ENCODE assay signal across 22 mouse cellular contexts in the genomic region with DNA sequence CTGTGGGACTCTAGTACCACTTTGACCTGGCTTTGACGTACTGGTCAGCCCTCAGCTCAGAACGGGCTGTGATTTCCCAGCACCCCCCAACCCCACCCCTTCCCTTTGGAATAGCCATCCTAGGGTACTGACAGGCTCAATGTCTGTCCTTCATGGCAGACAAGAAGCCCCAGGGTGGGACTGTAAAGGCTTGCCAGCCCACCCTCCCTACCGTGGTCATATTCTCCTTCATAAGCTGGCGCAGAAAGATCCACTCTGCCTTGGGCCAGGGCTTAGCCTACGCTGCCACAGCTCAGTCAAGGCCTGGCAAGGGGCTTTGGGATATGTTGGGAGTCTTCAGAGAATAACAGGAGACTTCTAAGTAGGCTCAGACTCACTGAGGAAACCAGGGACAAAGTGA. TPM values are rescaled to one million over a fixed set of nuclear protein-coding genes. Genes with fewer than 3 reads are reported as not detected.
DNase-seq lines count a peak whose midpoint lies in the region; ATAC-seq and TF ChIP-seq lines count a peak whose summit lies in the region.
"Had no signal": no experiment of that assay in that cellular context is flagged by ENCODE, and none has a peak within 500 bp of the region (broad histone marks: within the 10 kb centered on the region; RNA-seq: fewer than 3 reads in every experiment).

No protein-coding gene starts in this region.

- TF ChIP-seq POLR2A in lung, adult 2 months (IDR thresholded peaks at IDR 0.05; ENCODE audit: borderline replicate concordance, extremely low read depth, low read depth, low read length), result no peak

- H3K4me3 ChIP-seq in forebrain, embryonic 10.5 days, result no peak overlapping the region
- H3K4me3 ChIP-seq in forebrain, embryonic 16.5 days (replicated peaks; ENCODE audit: low read length), result no peak overlapping the region
- H3K4me3 ChIP-seq in kidney, embryonic 16.5 days (ENCODE audit: low read length), result no peak overlapping the region
- H3K4me3 ChIP-seq in limb, embryonic 13.5 days, result no peak overlapping the region
- no peak overlapping the region for H3K4me3 ChIP-seq in lung, adult 2 months (replicated peaks; ENCODE audit: extremely low read depth, low read depth, low read length)
- H3K4me3 ChIP-seq: embryonic facial prominence, embryonic 13.5 days; erythroblast, embryonic 14.5 days; forebrain, embryonic 13.5 days; heart, adult 2 months; heart, embryonic 13.5 days; hindbrain, embryonic 12.5 days; hindbrain, embryonic 15.5 days; intestine, embryonic 15.5 days had no signal

- no peak overlapping the region for H3K9ac ChIP-seq in forebrain, embryonic 16.5 days (replicated peaks; ENCODE audit: low read depth, low read length)
- no peak overlapping the region for H3K9ac ChIP-seq in kidney, embryonic 16.5 days (replicated peaks; ENCODE audit: low read length)
- H3K9ac ChIP-seq in limb, embryonic 13.5 days, result no peak overlapping the region
- H3K9ac ChIP-seq: embryonic facial prominence, embryonic 13.5 days; forebrain, embryonic 13.5 days; forebrain, postnatal 0 days; heart, embryonic 13.5 days; hindbrain, embryonic 12.5 days; hindbrain, embryonic 15.5 days; intestine, embryonic 15.5 days had no signal

- H3K9me3 ChIP-seq in forebrain, embryonic 10.5 days, result no peaks in the 10 kb centered on the region
- H3K9me3 ChIP-seq in forebrain, embryonic 16.5 days (ENCODE audit: control insufficient read depth, low read length), result no peaks in the 10 kb centered on the region
- H3K9me3 ChIP-seq in kidney, embryonic 16.5 days (ENCODE audit: low read length), result no peaks in the 10 kb centered on the region
- no peaks in the 10 kb centered on the region for H3K9me3 ChIP-seq in limb, embryonic 13.5 days
- H3K9me3 ChIP-seq: embryonic facial prominence, embryonic 10.5 days; embryonic facial prominence, embryonic 13.5 days; forebrain, embryonic 13.5 days; heart, embryonic 10.5 days; hindbrain, embryonic 15.5 days; intestine, embryonic 15.5 days had no signal

- H3K4me1 ChIP-seq in forebrain, embryonic 10.5 days, result peaks cover 24% of the 10 kb centered on the region
- no peaks in the 10 kb centered on the region for H3K4me1 ChIP-seq in forebrain, embryonic 16.5 days (replicated peaks; ENCODE audit: control insufficient read depth, insufficient read depth, low read length)
- peaks cover 30% of the 10 kb centered on the region for H3K4me1 ChIP-seq in kidney, embryonic 16.5 days (ENCODE audit: insufficient read depth, low read length)
- H3K4me1 ChIP-seq in limb, embryonic 13.5 days, result peaks cover 21% of the 10 kb centered on the region
- no peaks in the 10 kb centered on the region for H3K4me1 ChIP-seq in lung, adult 2 months (ENCODE audit: control insufficient read depth, insufficient read depth, low read length)

- peak overlapping the region; percentile 75; the same call in 1 of the 2 replicates for H3K27ac ChIP-seq in forebrain, embryonic 10.5 days
- H3K27ac ChIP-seq in forebrain, embryonic 16.5 days (ENCODE audit: low read length), result no peak overlapping the region
- no peak overlapping the region for H3K27ac ChIP-seq in kidney, embryonic 16.5 days (ENCODE audit: low read length)
- peak overlapping the region; percentile 53; the same call in 1 of the 2 replicates for H3K27ac ChIP-seq in limb, embryonic 13.5 days
- H3K27ac ChIP-seq: embryonic facial prominence, embryonic 13.5 days; forebrain, embryonic 13.5 days; heart, adult 2 months; heart, embryonic 10.5 days; heart, embryonic 13.5 days; hindbrain, embryonic 12.5 days; hindbrain, embryonic 15.5 days; intestine, embryonic 15.5 days had no signal

- 88% methylated on average over 5 of the region's 5 CpGs for WGBS in forebrain, embryonic 10.5 days
- WGBS in forebrain, embryonic 16.5 days, result 89% methylated on average over 5 of the region's 5 CpGs
- WGBS in kidney, embryonic 16.5 days, result 87% methylated on average over 5 of the region's 5 CpGs
- WGBS in limb, embryonic 13.5 days, result 84% methylated on average over 5 of the region's 5 CpGs
- 88% methylated on average over 5 of the region's 5 CpGs for WGBS in lung, adult 2 months

- H3K36me3 ChIP-seq in forebrain, embryonic 10.5 days (replicated peaks), result no peaks in the 10 kb centered on the region
- H3K36me3 ChIP-seq in forebrain, embryonic 16.5 days (ENCODE audit: control insufficient read depth, insufficient read depth), result no peaks in the 10 kb centered on the region
- no peaks in the 10 kb centered on the region for H3K36me3 ChIP-seq in kidney, embryonic 16.5 days (ENCODE audit: insufficient read depth, low read length)
- no peaks in the 10 kb centered on the region for H3K36me3 ChIP-seq in limb, embryonic 13.5 days
- H3K36me3 ChIP-seq: embryonic facial prominence, embryonic 10.5 days; embryonic facial prominence, embryonic 13.5 days; heart, embryonic 10.5 days; heart, embryonic 13.5 days; hindbrain, embryonic 12.5 days; hindbrain, embryonic 15.5 days; intestine, embryonic 15.5 days had no signal

- no peak for DNase-seq in forebrain, embryonic 10.5 days (ENCODE audit: extremely low spot score, low spot score)
- no peak for DNase-seq in kidney, adult 18-20 months
- no peak for DNase-seq in lung, adult 2 months
- DNase-seq: adrenal gland, adult 2 months; adrenal gland, postnatal 14 days; forebrain, postnatal 0 days had no signal

- no peak for ATAC-seq in forebrain, embryonic 16.5 days
- ATAC-seq in kidney, embryonic 16.5 days (ENCODE audit: low FRiP score, low TSS enrichment), result 0 out of 2 replicates have a peak, but pooled peaks have one; percentile 5
- ATAC-seq in limb, embryonic 13.5 days (ENCODE audit: low FRiP score, low read depth), result no peak
- ATAC-seq: CD4-positive, CD25-positive, alpha-beta regulatory T cell, adult 4 months; forebrain, embryonic 13.5 days; forebrain, postnatal 0 days; intestine, embryonic 15.5 days had no signal

- TF ChIP-seq CTCF in lung, adult 2 months (IDR thresholded peaks at IDR 0.05; ENCODE audit: insufficient read depth, low read length), result no peak

- peaks cover 18% of the 10 kb centered on the region for H3K27me3 ChIP-seq in forebrain, embryonic 10.5 days (ENCODE audit: poor library complexity, severe bottlenecking)
- H3K27me3 ChIP-seq in forebrain, embryonic 16.5 days (replicated peaks; ENCODE audit: control insufficient read depth, insufficient read depth, low read length), result no peaks in the 10 kb centered on the region
- H3K27me3 ChIP-seq in kidney, embryonic 16.5 days (ENCODE audit: insufficient read depth, low read length), result no peaks in the 10 kb centered on the region
- no peaks in the 10 kb centered on the region for H3K27me3 ChIP-seq in limb, embryonic 13.5 days
- H3K27me3 ChIP-seq: hindbrain, embryonic 12.5 days; hindbrain, embryonic 15.5 days; intestine, embryonic 15.5 days had no signal

- H3K4me2 ChIP-seq in forebrain, embryonic 16.5 days (ENCODE audit: low read length), result no peak overlapping the region
- no peak overlapping the region for H3K4me2 ChIP-seq in kidney, embryonic 16.5 days (replicated peaks; ENCODE audit: low read depth, low read length)
- no peak overlapping the region for H3K4me2 ChIP-seq in limb, embryonic 13.5 days (replicated peaks)
- H3K4me2 ChIP-seq: forebrain, embryonic 13.5 days; hindbrain, embryonic 12.5 days; hindbrain, embryonic 15.5 days; intestine, embryonic 15.5 days had no signal

RNA-seq across cellular contexts. Expression of a gene that starts 37.1 kb away (rescaled TPM):
- polyA plus RNA-seq in forebrain, embryonic 10.5 days (2016; fragmentation: Nextera tagmentation; extraction: Ambion mirVana), result 0.41 and 0.48 TPM in 2 replicates
- polyA plus RNA-seq in forebrain, embryonic 16.5 days (2015; fragmentation: Nextera tagmentation; extraction: Ambion mirVana), result 0.16 and 0.30 TPM in 2 replicates
- polyA plus RNA-seq in kidney, embryonic 16.5 days (2015; fragmentation: Nextera tagmentation; extraction: Ambion mirVana), result 0.90 and 0.95 TPM in 2 replicates
- polyA plus RNA-seq in limb, embryonic 13.5 days (2015; fragmentation: Nextera tagmentation; extraction: Ambion mirVana), result 2.6 and 3.0 TPM in 2 replicates
- 0.28 and 0.29 TPM in 2 replicates for polyA plus RNA-seq in lung, adult 2 months (2012; rRNA removed)
- polyA plus RNA-seq: adrenal gland, adult 2 months; C2C12; CD4-positive, CD25-positive, alpha-beta regulatory T cell, adult 4 months; erythroblast, embryonic 14.5 days; forebrain, embryonic 13.5 days; heart, embryonic 16.5 days had no signal

Comparison
In these comparisons a context has a peak if more than half of its experiments do, and no peak if none do; other contexts are left out.
1. H3K27ac ChIP-seq: peak in forebrain, embryonic 10.5 days (single experiment) and limb, embryonic 13.5 days (single experiment); none in forebrain, embryonic 16.5 days (single experiment) and kidney, embryonic 16.5 days (single experiment).